Mouse (Mus musculus) CD4-positive, CD25-positive, alpha-beta regulatory T cell, adult 4 months (primary cell): ENCODE data around the gene Olfr67. TPM values are rescaled to one million over a fixed set of nuclear protein-coding genes. Genes with fewer than 3 reads are reported as not detected.
"Not testable (repeated sequence)": the region's sequence is repeated elsewhere in the genome, so short reads cannot be mapped to it uniquely, and the experiment has no call there.

Source experiments
- ATAC-seq: one replicate; pipeline ENCODE4 v1.8.0; 2017
- polyA plus RNA-seq, 2 experiments: library from polyadenylated mRNA; unstranded; fragments of 100-300 nt; shearing (Covaris generic); gene quantifications; one replicate each; pipeline ENCODE4 v1.2.1; 2017

Olfr67 gene
- polyA plus RNA-seq, 2 experiments from 2014 or later = not detected

DNA sequence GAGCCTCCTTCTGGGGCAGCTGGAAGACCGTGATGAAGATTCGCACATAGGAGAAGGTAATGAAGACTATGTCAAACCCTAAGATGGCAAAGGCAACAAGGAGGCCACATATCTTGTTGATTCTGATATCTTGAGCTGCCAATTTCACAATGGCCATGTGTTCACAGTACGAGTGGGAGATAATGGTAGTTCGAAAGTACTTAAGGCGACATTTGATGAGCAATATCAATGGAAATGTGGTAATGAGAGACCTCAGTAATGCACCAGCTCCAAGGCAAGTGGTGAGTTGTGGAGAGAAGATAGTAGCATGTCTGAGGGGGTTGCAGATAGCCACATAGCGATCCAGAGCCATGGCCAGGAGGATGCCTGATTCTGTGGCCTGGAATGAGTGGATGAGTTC, 23.9 kb downstream of the Olfr67 start:
- ATAC-seq = not testable (repeated sequence)

DNA sequence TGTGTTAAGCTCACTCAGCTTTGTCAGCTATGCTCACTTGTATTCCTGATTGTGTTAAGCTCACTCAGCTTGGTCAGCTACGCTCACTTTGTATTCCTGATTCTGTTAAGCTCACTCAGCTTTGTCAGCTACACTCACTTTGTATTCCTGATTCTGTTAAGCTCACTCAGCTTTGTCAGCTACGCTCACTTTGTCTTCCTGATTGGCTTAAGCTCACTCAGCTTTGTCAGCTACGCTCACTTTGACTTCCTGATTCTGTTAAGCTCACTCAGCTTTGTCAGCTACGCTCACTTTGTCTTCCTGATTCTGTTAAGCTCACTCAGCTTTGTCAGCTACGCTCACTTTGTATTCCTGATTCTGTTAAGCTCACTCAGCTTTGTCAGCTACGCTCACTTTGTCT, 29.4 kb downstream of the Olfr67 start:
- ATAC-seq = not testable (repeated sequence)

DNA sequence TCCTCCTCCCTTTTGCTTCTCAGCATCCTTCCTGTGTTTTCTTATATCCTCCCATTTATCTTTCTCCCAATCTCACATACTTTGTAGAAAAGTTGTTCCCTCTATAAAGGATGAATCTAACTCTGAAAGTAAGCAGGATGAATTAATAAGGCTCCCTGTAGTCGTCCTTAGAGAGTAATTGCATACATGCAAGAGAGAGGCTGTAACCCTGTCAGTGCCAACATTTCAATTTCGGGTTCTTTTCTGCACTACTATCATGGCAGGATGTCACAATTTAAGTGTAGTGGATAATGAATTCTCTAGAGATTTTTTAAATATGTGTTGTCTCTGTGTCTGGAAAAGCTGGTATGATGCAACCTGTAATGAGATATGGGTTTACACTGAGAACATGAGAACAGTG, 34.4 kb downstream of the Olfr67 start, which contains the start of gene Olfr630:
Olfr630 (minus strand) TSS at position 101 of the 400 bp plus-strand sequence.
- no peak for ATAC-seq

DNA sequence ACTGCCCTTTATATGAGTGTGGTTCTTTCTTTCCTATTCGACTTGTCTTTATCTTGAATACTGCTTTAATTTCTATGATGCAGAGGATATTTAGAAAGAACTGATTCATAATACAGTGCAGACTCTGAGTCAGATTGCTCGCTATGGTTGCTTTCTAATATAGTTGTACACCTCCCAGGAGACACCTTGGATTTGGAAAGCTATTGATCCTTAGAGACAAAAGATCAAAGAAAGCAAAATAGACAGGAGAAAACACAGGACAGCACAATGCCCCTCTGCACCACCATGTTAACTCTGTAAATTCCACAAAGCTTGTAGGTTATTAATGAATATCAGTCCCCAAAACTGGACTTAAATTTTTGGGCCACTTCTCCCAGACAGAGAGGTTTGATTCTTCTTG, 46.8 kb downstream of the Olfr67 start, which contains the start of gene Olfr629:
Olfr629 (minus strand) TSS at position 101 of the 400 bp plus-strand sequence.
- no peak for ATAC-seq

Other genes starting within 250 kb of the Olfr67 start
- gene Olfr612, start 249.1 kb downstream of the Olfr67 start, polyA plus RNA-seq = not detected
- not detected for gene Olfr613, start 243.7 kb downstream of the Olfr67 start, polyA plus RNA-seq
- gene Olfr615, start 235.7 kb downstream of the Olfr67 start, polyA plus RNA-seq = not detected
- not detected for gene Olfr616, start 222.7 kb downstream of the Olfr67 start, polyA plus RNA-seq
- not detected for gene Olfr617, start 218.8 kb downstream of the Olfr67 start, polyA plus RNA-seq
- gene Olfr618, start 201.7 kb downstream of the Olfr67 start, polyA plus RNA-seq = not detected
- gene Olfr619, start 191.2 kb downstream of the Olfr67 start, polyA plus RNA-seq = not detected
- gene Olfr620, start 179.3 kb downstream of the Olfr67 start, polyA plus RNA-seq = 1 to 10 TPM in 1 of 2 experiments, not detected in 1; 1.3 TPM
- gene Olfr622, start 149.1 kb downstream of the Olfr67 start, polyA plus RNA-seq = not detected
- gene Olfr623, start 128.1 kb downstream of the Olfr67 start, polyA plus RNA-seq = not detected
- gene Olfr624, start 120.6 kb downstream of the Olfr67 start, polyA plus RNA-seq = not detected
- not detected for gene Olfr625-ps1, start 109.1 kb downstream of the Olfr67 start, polyA plus RNA-seq
- not detected for gene Olfr243, start 77.2 kb downstream of the Olfr67 start, polyA plus RNA-seq
- gene Olfr628, start 61.4 kb downstream of the Olfr67 start, polyA plus RNA-seq = not detected
- gene Olfr629, start 46.9 kb downstream of the Olfr67 start, polyA plus RNA-seq = not detected
- not detected for gene Olfr630, start 34.5 kb downstream of the Olfr67 start, polyA plus RNA-seq
- gene Olfr69, start 20.2 kb downstream of the Olfr67 start, polyA plus RNA-seq = not detected
- gene Olfr68, start 12.1 kb downstream of the Olfr67 start, polyA plus RNA-seq = not detected
- 1 to 10 TPM in 1 of 2 experiments, not detected in 1; 2.4 TPM for gene Hbb-bt, start 22.2 kb upstream of the Olfr67 start, polyA plus RNA-seq
- gene Hbb-bs, start 36.3 kb upstream of the Olfr67 start, polyA plus RNA-seq = 1 to 10 TPM; 3.4 to 7.7 TPM
- not detected for gene Hbb-bh2, start 48.7 kb upstream of the Olfr67 start, polyA plus RNA-seq
- gene Hbb-bh1, start 51.3 kb upstream of the Olfr67 start, polyA plus RNA-seq = not detected
- not detected for gene Hbb-y, start 61.4 kb upstream of the Olfr67 start, polyA plus RNA-seq
- under 1 TPM in 1 of 2 experiments, not detected in 1; 0.13 TPM for gene Olfr66, start 94.4 kb upstream of the Olfr67 start, polyA plus RNA-seq
- gene Olfr64, start 102.7 kb upstream of the Olfr67 start, polyA plus RNA-seq = under 1 TPM in 1 of 2 experiments, not detected in 1; 0.07 TPM
- gene Olfr65, start 111.7 kb upstream of the Olfr67 start, polyA plus RNA-seq = not detected
- gene Olfr631, start 137.0 kb upstream of the Olfr67 start, polyA plus RNA-seq = not detected
- not detected for gene Olfr632, start 142.5 kb upstream of the Olfr67 start, polyA plus RNA-seq
- not detected for gene Olfr633, start 152.6 kb upstream of the Olfr67 start, polyA plus RNA-seq
- gene Olfr635, start 179.3 kb upstream of the Olfr67 start, polyA plus RNA-seq = under 1 TPM in 1 of 2 experiments, not detected in 1; 0.05 TPM
- gene Olfr638, start 206.9 kb upstream of the Olfr67 start, polyA plus RNA-seq = not detected
- gene Olfr639, start 225.5 kb upstream of the Olfr67 start, polyA plus RNA-seq = under 1 TPM in 1 of 2 experiments, not detected in 1; 0.08 TPM
- not detected for gene Olfr640, start 233.8 kb upstream of the Olfr67 start, polyA plus RNA-seq
- gene Olfr641, start 243.6 kb upstream of the Olfr67 start, polyA plus RNA-seq = not detected